Mouse (Mus musculus): ENCODE results near the gene Epdr1.

The Epdr1 gene

GRCm38 (mm10) chr13:19619216-19619927, at the start of gene Epdr1:
Gene Epdr1, minus strand, starts transcription at chr13:19619927.
- CTCF ChIA-PET: interaction anchor here (0.6 to 1.3 kb wide), 12 partner anchors 9 to 979 kb away, joined by 3 to 9 read pairs (median 4); no protein-coding TSS in a partner anchor
- POLR2A ChIA-PET: interaction anchor here in 3 of 4 experiments (0.6 to 2.3 kb wide), 22 partner anchors 9 to 564 kb away, joined by 3 to 11 read pairs (median 4); partner anchors contain the start of gene Stard3nl (in 1 of the 3)

GRCm38 (mm10) chr13:19668355-19669140, 48.8 kb upstream of the Epdr1 start:
- ChIA-PET CTCF (interaction anchor here in 1 of 4 experiments (0.6 kb wide), 1 partner anchor 1627 kb away, joined by 3 read pairs; no protein-coding TSS in a partner anchor), POLR2A (no interaction called here)

GRCm38 (mm10) chr13:19652405-19652804, 32.7 kb upstream of the Epdr1 start:
- ChIA-PET POLR2A (no interaction called here), CTCF (no interaction called here)

DNA sequence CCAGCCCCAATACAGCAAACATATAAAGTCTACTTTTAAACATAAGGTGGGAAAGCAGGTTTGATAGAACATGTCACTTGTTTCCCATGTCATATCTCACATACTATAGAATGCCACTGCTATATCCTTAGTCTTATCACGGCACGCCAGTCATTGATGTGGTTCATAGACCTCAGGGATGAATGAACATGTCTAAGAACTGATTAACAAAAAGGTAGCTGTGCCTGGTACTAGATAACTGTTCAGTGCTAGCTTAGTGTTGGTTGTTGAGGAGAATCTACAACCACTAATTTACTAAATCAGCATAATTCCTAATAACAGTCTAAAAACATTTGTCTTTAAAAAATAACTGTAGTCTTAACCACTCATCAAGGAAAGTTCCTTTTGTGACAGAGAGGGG, 30.1 kb upstream of the Epdr1 start:
- ChIA-PET CTCF (no interaction called here), POLR2A (no interaction called here)

DNA sequence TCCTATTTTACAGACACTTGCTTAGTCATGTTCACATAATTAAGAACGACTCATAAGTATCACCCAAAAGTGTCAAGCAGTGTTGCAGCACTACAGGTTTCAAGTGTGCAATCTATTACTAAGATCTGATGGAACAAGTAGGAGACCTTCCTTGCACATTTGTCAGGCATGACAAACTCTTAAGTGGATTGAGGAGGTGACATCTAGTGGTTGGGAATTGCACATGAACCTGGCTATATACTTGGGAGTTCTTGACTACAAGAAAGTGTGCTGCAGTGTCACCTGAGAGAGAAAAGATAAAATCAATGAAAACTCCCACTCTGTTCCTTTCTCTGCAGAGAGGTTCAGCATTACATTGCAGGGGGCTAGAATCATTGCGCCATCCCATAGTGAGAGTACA, 24.5 kb upstream of the Epdr1 start:
- POLR2A ChIA-PET: no interaction called here
- CTCF ChIA-PET: interaction anchor here in 2 of 4 experiments (0.6 to 1.3 kb wide), 3 partner anchors 40 to 279 kb away, joined by 3 to 6 read pairs (median 5); no protein-coding TSS in a partner anchor

GRCm38 (mm10) chr13:19643519-19643918, 23.8 kb upstream of the Epdr1 start:
- ChIA-PET CTCF (interaction anchor here in 2 of 4 experiments (0.6 to 1.3 kb wide), 3 partner anchors 41 to 278 kb away, joined by 3 to 6 read pairs (median 5); no protein-coding TSS in a partner anchor), POLR2A (no interaction called here)

- CTCF ChIA-PET: interaction anchor here in 2 of 4 experiments (0.7 to 1.0 kb wide), 3 partner anchors 21 to 194 kb away, joined by 3 to 4 read pairs (median 4); no protein-coding TSS in a partner anchor
- POLR2A ChIA-PET: no interaction called here
Measured at GRCm38 (mm10) chr13:19640203-19640851, 20.6 kb upstream of the Epdr1 start.

GRCm38 (mm10) chr13:19636131-19636530, 16.4 kb upstream of the Epdr1 start:
- ChIA-PET CTCF (interaction anchor here in 3 of 4 experiments (0.8 to 2.0 kb wide), 7 partner anchors 13 to 270 kb away, joined by 3 to 4 read pairs (median 3); partner anchors contain the start of genes Epdr1 (in 2 of the 3) and Sfrp4 (in 1 of the 3)), POLR2A (interaction anchor here in 1 of 4 experiments (3.2 kb wide), 1 partner anchor 13 kb away, joined by 9 read pairs; no protein-coding TSS in a partner anchor)

DNA sequence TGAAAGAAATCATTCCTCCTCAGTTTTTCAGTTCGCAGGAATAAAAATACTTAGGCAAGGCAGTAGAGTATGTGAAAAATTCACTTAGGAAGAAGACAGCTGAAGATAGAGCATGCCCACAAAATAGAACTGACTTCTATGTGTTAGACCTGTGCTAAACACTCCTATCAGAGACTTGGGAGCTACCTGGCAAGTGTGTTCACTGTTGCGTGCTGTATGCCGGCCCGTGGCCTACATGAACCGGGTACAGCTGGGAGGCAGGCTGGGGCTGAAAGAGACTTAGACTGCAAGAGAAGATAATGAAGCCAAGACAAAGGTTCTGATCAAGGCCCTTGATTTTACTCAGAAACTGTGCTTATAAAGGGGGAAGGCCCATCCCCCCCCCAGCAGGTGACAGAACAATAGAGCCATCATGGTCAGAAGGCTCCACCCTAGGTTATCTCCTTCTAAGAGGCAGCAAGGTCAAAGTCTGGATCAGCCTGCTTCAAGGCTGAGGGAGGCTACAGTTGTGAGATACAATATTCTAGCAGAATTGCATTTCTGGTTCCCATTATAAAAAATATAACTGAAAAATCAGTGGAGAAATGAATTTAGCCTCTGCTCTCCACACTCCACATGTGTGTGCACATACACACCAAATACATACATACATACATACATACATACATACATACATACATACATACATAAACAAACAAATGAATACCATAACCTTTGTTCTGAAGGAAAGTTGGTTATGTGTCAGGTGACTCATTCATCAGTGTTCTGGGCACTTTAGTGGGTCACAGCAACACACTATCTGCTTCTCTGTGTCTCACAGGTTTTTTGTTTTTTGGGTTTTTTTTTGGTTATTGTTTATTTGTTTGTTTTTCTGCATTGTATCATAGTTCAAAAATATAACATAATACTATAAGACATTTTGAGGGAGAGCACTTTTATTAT, 11.3 kb upstream of the Epdr1 start:
- ChIA-PET CTCF (interaction anchor here in 1 of 4 experiments (0.6 kb wide), 1 partner anchor 677 kb away, joined by 15 read pairs; no protein-coding TSS in a partner anchor), POLR2A (interaction anchor here in 3 of 4 experiments (0.7 to 2.3 kb wide), 7 partner anchors 8 to 150 kb away, joined by 3 to 7 read pairs (median 4); partner anchors contain the start of genes Epdr1 (in 1 of the 3) and Sfrp4 (in 1 of the 3))

GRCm38 (mm10) chr13:19626473-19626872, 6.7 kb upstream of the Epdr1 start:
- ChIA-PET POLR2A (no interaction called here), CTCF (no interaction called here)

DNA sequence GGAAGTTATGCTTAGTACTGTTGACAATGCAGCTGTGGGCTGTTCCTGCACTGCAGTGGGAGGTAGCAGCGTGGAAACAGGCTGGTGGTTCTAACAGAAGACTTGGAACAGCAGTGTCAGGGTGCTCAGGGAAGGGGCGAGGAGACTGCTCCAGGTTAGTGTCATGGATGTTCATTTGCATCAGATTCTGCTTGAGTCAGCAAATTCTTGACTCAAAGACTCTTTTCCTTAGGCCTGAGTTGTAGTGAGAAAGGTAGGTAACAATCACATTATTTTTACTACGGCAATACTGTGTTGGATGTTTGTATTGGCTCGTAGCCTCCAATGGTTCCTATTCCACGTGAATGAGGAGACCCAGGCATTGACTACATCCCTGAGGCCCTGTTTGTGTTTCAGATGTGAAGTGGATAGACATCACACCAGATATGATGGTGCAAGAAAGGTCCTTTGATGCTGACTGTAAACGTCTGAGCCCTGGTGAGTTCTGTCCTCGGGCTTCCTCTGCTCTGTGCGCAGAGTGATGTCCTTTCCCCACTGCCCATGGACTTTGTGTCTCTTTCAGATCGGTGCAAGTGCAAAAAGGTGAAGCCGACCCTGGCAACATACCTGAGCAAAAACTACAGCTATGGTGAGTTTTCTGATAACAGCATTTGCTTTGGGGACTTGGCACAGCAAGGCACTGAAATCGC, 5.0 kb upstream of the Epdr1 start:
- ChIA-PET CTCF (no interaction called here), POLR2A (interaction anchor here in 2 of 4 experiments (1.0 to 2.9 kb wide), 3 partner anchors 9 to 229 kb away, joined by 4 to 12 read pairs (median 6); partner anchors contain the start of gene Stard3nl (in 1 of the 2))

DNA sequence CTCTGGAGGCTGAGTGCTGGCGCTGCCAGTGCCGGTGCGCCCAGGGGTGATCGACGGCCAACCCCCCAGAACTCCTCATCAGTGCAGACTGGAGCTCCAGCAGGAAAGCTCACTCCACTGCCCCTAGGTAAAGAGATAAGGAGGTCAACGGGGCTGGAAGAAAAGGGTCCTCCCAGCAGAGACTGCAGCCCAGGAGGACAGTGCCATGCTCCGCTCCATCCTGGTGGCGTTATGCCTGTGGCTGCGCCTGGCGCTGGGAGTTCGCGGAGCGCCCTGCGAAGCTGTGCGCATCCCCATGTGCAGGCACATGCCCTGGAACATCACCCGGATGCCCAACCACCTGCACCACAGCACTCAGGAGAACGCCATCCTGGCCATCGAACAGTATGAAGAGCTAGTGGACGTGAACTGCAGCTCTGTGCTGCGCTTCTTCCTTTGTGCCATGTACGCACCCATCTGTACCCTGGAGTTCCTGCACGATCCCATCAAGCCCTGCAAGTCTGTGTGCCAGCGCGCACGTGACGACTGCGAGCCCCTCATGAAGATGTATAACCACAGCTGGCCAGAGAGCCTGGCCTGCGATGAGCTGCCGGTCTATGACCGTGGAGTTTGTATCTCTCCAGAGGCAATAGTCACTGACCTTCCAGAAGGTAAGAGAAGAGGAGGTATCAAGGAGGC, 3.6 kb upstream of the Epdr1 start:
- ChIA-PET POLR2A (interaction anchor here (0.5 to 2.9 kb wide), 20 partner anchors 8 to 798 kb away, joined by 3 to 15 read pairs (median 4); partner anchors contain the start of gene Stard3nl (in 1 of the 4)), CTCF (interaction anchor here in 3 of 4 experiments (0.6 to 1.2 kb wide), 3 partner anchors 13 to 258 kb away, joined by 3 read pairs; no protein-coding TSS in a partner anchor)

DNA sequence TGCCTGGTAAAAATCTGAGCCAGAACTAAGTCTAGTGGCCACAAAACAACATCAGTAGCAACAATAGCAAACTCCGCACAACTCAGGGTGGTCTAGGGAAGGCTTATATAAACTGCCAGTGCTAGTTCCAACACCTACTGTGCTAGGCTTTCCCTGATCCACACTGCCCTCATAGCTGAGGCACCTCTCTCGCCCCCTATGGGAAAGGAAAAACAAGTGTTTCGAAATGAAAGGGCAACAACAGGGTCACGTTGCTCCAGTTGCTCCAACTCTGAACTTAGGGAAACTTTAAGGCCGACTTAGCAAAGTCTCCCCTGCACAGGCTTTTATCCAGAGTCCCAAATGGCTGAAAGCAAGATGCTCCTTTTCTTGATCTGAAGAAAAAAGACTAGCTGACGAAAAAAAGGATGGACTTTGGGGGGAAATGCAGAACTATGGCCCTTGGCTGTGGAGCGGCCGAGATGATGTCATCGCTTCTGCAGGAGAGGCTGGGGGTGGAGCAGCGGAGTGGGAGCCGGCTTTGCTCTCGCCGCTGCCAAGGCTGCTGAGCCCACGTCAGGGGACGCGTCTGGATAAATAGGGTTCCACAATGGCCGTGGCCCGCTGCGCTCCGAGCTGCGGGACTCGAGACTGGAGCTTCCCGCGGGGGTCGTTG, 3.0 kb upstream of the Epdr1 start, which contains the start of gene Sfrp4:
Gene Sfrp4, plus strand, starts transcription at position 532 of the 655 bp plus-strand sequence.
- ChIA-PET CTCF (interaction anchor here in 2 of 4 experiments (0.5 to 1.2 kb wide), 4 partner anchors 13 to 386 kb away, joined by 3 to 4 read pairs (median 3); no protein-coding TSS in a partner anchor), POLR2A (interaction anchor here in 3 of 4 experiments (0.6 to 2.9 kb wide), 15 partner anchors 9 to 797 kb away, joined by 3 to 12 read pairs (median 4); partner anchors contain the start of gene Stard3nl (in 1 of the 3))

DNA sequence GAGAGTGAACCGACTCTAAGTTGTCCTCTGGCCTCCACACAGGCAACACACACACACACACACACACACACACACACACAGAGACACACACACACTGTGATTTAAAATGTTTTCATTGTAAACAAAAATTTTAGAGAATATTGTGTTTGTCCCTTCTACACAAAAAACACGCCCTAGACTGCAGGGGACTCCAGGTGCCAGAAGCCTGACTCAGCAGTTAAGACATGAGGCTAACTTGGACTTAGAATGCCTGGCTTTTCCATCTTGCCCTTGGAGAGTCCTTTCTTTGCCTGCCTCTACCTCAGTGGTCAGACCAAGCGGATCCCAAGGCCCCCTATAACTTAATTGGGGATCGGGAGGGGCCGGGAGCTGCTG, 899 bp downstream of the Epdr1 start:
- ChIA-PET CTCF (interaction anchor here in 2 of 4 experiments (0.8 to 1.3 kb wide), 4 partner anchors 9 to 22 kb away, joined by 3 to 6 read pairs (median 4); no protein-coding TSS in a partner anchor), POLR2A (interaction anchor here in 3 of 4 experiments (0.6 to 2.3 kb wide), 20 partner anchors 8 to 565 kb away, joined by 3 to 11 read pairs (median 4); partner anchors contain the start of gene Stard3nl (in 1 of the 3))

DNA sequence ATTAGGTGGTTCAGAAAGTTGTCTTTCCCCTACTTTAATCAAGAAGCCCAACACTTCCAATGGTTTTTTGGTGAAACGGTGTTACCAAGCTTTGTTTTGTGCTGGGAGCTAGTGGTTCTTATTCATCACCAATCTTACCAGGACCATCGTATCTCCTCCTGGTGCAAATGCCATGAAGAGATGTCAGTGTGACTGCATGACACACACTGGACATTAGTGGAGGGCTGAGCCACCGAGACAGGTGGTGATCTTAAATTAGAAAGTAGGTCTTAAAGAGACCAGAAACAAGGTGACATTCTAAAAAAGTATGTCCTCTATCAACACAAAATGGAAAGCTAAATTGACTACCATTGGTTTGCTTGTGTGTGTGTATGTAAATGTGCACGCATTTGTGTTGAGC, 1.6 kb downstream of the Epdr1 start:
- CTCF ChIA-PET: no interaction called here
- POLR2A ChIA-PET: interaction anchor here in 2 of 4 experiments (0.6 to 2.3 kb wide), 12 partner anchors 8 to 1042 kb away, joined by 3 to 11 read pairs (median 6); partner anchors contain the start of gene Stard3nl (in 1 of the 2)
